Mouse (Mus musculus) liver (tissue): ENCODE measurements around the gene Prom1.

Experiments
- DNase-seq: peaks from one replicate; pipeline ENCODE4 v3.0.0-alpha.2; 2020; ENCODE audit warnings: mixed read lengths

The Prom1 gene

DNA sequence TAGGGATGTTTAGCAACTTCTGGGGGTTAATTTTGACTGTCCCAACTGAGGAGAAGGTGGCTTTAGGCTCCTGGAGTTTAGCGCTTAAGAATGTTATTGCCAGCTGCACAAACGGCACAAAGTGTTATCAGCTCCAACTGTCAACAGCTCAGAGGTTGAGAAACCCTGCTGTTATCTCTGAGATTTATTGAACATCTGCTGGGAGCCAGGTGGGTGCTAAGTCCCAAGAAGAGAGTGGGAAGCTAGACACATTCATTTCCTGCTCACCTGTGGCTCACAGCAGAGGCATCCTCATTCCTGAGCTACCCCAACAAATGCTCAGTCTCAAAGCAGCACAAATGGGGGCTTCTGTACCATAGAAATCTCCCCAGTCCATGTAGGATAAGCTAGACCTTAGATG, 130.7 kb downstream of the Prom1 start:
- DNase-seq, result no peak

DNA sequence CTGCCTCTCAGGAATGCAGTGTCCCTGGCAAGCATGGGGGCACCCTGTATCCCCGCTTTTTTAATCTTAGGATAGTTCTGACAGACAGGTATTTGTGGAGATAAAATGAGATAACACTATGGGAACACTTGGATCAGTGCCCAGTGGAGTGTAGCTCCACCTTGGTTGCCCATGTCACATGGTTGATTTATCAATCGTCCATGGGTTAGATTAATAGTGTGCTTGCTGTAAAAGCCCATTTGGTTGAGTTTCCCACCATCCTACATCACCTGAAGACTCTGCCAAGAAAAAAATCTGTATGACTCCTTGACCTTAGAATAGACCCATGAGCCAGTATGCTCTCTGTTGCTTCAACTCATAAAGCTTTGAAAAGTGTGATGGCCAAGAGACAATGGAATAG, 131.3 kb downstream of the Prom1 start:
- DNase-seq, result no peak

DNA sequence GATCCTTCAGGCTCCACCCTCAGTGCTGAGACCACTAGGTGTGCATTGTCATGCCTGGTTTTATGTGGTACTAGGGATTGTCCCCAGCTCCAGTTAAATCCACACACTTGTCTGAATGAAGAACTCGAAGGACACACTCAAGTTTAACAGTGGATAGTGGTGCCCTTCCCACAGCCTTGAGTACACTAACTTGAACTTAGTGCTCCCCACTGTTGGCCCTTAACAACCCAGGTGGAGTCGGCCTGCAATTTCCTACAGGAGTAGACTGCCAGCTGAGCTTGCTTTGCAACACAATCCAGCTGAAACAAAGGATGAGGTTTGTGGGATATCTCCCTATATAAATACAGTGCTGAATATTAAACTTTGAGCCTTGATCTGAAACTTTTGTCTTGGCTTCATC, 133.2 kb downstream of the Prom1 start:
- DNase-seq, result no peak

DNA sequence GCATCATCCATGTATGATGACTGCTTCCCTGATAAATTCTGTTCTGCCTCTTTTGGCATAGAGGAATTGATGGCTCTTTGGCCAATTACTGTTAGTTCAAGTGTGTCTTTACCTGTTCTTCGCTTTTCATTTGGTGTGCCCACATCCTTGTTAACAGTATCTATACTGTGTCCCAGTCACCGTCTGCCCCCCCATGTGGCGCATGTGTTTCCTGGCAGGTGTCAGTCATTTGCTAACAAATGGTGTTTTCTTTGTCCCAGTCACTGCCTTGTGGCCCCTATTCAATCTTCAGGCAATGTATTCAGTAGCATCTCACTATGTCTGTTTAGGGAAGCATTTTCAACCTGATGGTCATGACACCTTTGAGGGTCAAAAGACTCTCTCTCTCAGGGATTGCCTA, 140.8 kb downstream of the Prom1 start:
- DNase-seq, result no peak

DNA sequence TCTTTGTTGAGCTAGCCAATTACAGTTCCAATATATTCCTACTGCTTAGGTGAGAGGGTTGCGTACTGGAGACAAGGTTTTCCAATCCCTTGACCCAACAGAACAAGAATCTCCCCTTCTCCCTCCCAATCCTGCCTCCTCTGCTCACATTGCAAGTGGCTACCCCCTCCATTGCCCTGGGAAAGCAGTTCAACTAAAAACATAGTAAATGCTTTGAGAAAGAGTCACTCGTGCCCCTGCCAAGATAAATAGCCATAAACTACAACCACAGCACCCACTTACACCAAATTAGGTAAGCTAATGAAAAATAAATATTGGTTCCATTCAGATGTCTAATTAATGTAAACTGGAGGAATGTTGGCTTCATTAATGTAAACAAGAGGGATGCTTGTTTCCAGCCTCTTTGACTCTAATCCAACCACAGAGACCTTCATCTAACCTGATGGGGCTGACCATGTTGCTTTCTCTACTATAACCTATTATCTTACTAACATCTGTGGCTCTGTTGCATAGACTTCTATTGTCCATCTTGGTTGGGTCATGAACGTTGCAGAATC, 141.9 kb downstream of the Prom1 start:
- DNase-seq, result no peak

DNA sequence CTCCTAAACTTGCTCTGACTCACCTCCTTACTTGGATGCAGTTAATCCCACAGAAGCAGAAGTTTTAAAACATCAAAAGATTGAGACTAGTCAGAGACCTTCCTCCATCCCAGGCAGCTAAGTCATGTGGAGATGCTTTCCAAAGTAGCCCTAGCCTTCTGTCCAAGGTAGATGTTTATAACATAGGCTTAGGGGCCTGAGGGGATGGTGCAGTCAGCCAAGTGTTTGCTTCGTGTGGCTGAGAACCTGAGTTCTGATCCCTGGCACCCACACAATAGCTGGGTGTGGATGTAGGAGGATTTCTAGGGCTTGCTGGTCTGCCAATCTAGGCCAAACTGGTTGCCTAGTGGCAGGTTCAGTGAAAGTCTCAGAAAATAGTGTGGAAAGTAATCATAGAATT, 148.6 kb downstream of the Prom1 start:
- no peak for DNase-seq

DNA sequence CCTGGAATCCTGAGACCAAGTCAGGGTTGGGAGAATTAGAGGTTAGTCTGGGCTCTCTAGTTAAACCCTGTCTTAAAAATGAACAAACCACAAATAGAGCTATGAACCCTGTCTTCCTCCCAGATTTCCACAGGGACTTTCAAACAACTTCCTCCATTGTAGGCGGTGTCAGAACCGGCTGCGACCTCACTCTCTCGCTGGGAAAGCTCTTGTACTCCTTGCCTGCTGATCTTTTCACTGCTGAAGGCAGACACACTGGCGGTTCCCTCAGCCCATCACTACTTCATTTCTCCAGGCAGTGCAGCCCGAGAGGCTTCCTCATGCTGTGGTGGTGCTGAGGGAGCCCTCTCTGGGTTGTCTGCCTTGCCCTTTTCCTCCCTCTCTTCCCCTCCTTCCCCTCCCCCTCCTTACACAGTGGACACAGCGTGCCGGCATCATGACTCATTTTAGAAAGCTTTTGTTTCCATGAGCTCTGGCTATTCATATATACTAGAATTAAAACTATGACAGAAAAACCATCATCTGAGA, 153.0 kb downstream of the Prom1 start:
- DNase-seq, result peak; percentile 5

DNA sequence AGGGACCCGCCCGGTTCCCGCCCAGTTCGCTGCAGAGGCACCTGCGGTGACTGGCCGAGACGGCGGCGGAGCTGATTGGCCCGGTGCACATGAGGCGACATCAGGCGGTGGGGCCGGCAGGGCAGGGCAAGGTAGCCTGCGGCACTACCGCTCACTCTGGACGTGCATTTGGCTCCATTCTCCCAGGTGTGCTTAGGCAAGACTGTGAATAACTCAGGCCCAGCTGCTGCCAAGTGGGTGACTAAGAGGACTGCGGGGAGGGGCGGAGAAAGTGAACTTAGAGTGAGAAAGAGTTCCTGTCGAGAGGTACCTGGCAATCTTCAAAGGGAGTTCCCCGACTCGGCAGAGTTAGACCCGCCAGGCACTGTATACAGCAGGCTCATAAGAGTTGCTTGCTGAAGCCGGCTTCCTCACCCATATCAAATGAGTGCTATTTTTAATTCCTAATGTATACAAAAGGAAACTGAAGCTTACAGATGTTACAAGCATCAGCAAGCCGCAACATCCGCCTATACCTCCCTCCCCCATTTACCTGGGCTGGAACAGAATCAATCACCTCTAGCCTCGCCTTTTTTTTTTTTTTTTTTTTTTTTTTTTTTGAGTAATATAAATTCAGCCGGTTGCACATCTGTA, 153.6 kb downstream of the Prom1 start:
- DNase-seq, result peak; percentile 82

DNA sequence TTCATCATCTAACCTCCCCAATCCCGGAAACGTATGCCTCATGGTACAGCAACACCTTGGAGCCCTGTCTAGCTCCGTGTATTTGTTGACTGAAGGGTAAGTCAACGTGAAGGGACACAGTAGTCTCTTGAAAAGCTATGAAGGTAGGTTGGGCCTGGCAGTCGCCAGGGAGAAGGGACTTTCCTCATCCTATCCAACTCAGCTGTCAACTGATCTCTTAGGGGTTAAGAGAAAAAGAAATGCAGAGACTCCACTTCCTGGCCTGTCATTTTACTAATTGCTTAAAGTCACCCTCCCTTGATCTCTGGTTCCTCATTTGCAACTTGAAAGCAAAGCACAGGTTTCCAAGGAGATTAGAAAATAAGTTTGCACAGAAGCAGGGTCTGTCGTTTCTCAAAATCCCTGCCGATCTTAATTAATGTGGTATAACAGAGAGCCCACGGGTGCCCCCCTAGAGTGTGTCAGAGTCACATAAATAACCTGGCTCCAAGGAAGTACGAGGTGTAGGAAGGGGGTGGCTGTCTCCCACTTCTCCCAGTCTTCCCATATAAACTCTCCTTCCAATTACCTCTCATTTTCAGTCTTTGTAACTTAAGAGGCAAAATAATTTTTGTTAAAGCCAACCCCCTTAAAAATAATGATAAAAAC, 154.4 kb downstream of the Prom1 start:
- no peak for DNase-seq
